Mouse (Mus musculus) layer of hippocampus, adult 11-12 months (tissue): ENCODE results near the gene Camkmt.

ENCODE experiments used
- DNase-seq: peaks from one replicate; pipeline ENCODE4 v3.0.0; 2022; ENCODE audit warnings: low spot score

The Camkmt gene

DNA sequence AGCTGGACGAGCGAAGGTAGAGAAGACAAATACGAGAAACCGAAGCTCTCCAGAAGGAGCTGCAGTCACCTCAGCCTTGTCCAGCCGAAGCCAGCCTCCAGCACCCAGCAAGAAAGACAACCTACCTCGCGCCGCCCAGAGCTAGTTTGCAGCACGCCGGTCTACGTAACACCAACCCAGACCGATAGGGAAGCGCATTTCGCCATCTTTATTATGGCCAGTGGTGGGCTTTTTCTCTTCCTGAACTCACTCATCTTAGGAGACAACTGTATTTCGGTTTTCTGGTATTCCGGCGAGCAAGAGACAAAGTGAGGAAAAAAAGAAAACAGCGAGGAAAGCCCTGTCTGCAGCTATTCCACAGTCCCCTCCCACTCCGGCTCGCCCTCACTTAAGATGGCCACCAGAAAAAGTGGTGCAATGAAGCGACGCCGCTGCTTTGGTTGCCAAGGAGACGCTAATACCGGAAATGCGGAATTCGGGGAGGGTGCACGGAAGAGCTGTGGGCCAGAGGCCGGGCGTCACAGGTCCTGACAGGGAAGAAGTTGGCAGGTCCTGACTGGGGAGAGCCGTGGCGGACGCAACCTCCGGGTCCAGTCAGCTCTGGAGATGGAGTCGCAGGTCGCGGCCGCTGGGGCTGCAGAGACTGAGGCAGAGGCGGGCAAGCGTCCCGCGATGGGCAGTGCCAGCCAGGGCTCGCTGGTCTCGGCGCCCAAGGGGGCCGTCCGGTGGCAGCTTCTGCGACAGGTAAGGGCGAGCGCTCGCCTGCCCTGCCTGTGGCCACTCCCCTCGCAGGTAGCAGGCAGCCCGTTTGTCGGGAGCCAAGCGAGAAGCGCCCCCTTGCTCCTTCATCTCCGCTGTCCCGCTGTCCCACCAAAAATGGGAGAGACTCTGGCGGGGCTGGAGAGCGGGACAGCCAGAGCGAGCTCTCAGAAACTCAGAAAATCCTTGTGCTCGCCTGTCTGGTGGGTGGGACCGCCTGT is at the start of gene Camkmt, which contains the start of gene Prepl:
Gene Camkmt (plus strand): TSS at position 433 of the 980 bp plus-strand sequence.
Gene Prepl (minus strand): TSS at position 122 of the 980 bp plus-strand sequence.
- DNase-seq, result peak; percentile 97

DNA sequence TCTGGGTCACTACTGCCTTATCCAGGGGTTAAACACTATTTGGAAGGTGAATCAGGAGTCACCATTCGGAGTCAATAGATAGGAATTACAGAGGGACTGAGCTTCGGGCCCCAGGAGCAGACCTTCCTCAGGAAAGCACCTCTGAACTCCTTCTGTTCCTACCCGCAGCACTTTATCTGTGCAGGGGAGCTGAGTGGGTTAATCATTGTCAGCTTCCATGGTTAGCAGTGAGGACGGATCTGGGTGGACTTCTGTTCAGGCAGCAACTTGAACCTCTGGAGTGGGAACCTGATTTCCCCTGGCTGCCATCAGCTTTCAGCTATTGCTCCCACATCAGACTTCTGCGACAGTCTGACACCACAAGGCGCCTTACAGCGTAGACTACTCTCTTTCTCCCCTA is 49.4 kb upstream of the Camkmt start:
- no peak for DNase-seq

DNA sequence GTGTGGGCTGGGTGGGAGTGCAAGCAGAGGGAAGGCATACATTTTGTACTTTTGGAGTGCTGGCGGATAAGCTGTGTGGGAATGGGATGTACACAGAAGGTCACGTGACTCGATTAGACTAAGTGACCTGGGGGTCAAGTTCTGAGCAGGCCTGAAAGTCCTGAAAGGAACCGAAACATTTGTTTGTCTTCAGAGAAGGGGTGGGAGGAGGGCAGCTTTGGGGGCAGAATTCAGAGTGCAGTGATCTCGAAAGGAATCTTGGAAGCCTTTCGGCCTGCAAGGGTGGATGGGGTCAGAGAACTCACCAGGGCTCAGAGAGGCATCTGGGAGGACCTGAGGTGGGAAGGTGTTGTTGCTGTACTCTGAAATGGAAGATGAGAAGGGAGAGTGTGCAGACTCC is 47.9 kb upstream of the Camkmt start:
- DNase-seq, result no peak

DNA sequence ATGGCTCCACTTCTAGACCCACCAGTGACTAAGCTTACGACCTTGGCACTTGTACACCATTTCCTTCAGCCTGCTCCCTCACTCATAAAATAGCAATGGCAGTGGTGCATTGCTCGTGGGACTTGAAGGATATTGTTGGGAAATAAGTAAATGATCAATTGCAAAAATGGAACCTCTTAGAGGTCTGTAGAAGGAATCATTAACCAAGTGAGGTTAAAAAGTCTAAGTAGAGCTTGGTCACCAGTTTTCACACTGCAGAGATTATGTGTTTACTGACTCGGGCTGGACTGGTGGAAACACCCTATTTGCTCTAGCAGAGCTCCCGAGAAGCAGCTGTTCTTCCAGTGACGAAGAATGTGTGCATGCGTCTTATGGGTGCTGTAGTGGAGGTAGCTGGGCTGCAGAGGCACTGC is 46.9 kb upstream of the Camkmt start:
- no peak for DNase-seq

DNA sequence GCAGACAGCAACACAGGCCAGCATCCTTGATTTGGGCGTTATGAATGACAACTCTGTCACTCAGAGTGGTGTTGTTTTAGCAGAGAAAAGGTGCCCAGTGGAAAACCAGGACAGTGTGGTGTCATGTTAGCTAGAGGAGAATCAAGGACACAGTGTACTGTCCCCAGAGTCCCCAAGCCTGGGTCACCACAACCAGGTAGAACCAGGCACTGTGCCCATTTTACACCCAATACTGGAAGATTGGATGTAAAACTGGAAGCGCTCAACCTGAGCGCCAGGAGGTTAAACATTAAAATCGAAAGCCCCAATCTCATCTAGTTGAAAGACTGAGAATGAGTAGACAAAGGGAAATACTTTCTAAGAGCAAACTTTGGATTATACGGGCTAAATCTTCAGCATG is 45.9 kb upstream of the Camkmt start:
- DNase-seq, result no peak

DNA sequence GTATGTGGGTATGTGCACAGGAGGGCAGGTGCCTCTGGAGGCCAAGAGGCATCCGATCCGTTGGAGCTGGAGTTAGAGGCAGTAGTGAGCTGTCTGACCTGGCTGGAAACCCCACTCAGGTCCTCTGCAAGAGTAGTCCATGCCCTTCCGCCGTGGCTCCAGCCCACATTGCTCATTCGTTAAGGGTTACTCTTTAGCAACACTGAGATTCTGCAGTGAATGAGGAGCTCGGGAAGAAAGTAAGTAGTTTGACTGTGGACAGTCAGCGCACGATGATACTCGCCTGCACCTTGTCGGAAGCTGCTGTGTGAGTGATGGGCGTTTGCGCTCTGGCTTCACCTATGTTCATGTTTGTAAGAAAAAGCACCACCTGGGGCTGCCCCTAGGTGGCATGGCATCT is 45.2 kb upstream of the Camkmt start:
- no peak for DNase-seq

DNA sequence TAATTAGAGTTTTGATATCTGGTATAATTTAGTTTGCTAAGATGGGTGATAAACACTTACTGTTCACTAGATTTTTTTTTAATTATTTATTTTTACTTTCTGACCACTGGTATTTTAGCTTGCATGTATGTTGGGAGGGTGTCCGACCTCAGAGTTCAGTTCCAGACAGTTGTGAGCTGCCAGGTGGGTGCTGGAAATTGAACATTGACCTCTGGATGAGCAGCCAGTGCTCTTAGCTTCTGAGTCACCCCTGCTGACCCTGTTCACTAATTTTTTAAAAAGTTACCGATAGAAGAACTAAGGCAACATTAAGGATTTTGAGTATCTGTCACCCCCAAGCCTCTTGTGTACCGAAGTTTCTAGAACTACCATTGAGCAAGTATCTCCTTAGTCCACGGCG is 42.0 kb upstream of the Camkmt start:
- DNase-seq, result no peak

DNA sequence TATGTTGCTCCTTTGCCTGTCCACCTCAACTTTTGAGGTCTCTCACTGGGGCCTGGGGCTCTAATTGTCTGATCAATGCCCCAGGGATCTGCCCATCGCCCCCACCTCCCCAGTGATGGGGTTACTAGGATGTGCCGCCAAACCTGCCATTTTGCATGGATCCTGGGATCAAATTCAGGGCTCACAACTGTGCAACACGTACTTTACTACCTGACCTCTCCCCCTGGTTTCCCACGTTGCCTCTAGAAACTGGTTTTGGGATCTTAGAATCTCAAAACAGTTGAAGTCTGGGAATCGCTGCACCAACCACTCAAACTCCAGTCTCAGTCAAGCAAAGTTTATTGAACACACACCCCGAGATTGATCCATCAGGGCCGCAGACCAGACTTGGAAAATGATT is 32.1 kb upstream of the Camkmt start:
- no peak for DNase-seq

DNA sequence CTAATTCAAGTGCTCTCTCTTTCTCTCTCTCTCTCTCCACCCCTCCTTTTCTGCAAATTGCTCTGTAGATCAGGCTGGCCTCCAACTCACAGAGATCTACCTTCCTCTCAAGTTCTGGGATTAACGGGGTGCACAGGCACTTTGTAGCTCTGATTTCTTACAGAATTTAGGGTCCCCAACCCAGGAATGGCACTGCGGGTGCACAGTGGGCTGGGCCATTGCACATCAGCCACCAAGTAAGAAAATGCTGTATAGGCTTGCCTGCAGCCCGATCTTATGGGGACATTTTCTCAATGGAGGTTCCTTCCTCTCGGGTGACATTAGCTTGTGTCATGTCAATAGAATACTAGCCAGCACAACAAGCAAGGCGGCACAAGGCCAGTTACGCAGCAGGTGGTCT is 31.2 kb upstream of the Camkmt start:
- no peak for DNase-seq

DNA sequence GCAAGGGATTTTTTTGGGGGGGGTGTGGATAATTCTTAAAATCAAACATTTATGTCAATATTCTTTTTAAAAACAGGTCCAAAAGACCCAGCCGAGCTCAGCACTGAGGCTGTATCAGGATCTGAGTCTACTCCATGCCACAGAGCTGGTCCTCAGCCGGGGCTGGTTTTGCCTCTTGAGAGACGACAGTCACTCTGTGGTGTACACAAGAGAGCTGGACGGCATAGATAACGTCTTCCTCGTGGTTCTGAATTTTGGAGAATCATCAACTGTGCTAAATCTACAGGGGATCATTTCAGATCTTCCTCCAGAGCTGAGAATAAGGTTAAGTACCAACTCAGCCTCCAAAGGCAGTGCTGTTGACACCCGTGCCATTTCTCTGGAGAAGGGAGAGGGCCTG is 26.8 kb upstream of the Camkmt start:
- DNase-seq, result no peak

DNA sequence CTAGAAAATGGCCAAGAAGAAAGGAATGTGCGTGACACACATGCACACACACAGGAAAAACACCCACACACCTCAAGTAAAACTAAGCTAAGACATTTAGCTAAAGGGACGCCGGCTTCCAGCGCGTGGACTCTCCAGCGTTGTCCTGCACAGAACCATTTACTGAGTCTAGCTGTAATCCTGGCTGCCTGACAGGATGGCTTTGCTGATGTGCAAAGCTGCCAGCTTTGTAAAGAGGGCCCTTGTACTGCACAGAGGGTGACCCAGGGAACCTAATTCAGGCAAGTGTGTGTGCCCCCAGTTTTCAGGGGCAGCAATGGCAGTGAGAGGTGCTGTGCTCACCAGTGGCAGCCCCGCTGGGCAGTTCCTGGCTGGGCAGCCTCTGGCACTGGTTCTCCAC is 23.0 kb upstream of the Camkmt start:
- DNase-seq, result peak; percentile 41

DNA sequence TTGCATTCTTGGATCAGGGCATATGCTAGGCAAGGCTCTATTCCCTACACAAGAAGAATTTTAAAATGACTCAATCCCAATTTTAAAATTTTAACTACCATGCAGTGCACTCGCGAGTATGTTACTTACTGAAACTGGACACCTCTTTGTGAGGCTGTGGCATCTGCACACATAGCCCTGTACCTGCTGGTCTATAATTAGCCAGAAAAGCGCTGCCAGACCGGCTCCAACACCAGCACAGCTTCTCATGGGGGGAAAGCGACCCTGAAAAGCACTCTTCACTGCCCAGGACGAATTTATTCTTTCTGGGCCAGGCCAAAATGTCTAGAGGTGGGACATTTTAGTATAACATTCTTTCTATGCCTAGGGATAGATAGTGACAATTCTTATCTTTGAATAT is 19.7 kb upstream of the Camkmt start:
- no peak for DNase-seq

DNA sequence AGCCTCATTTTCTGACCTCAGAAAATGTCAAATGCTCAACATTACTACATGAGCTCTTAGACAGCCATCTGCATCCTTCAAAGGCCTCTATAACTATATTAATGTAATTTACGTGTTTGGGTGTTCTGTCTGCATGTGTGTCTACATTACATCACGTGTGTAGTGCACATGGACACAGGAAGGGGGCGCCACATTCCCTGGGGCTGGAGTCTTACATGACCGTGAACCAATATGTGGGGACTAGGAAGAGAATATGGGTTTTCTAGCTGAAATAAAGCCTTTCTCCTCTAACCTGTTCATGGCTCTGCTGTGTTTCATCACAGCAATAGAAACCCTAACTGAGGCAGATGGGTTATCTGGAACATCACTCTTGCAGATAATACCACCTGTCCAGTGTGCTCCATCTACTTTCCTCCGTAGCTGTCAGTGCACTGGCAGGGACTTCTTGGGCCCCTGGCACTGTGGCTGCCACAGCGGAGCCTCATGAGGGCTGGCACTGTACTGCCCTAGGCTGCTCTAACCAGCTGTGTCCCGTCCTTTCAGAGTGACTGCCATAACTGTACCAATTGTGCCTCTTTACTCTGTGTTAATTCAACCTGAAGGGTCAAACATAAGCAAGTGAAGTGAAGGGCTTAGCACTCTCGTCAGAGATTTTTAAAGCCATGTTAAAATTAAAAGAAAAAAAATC is 19.1 kb upstream of the Camkmt start:
- DNase-seq, result no peak

DNA sequence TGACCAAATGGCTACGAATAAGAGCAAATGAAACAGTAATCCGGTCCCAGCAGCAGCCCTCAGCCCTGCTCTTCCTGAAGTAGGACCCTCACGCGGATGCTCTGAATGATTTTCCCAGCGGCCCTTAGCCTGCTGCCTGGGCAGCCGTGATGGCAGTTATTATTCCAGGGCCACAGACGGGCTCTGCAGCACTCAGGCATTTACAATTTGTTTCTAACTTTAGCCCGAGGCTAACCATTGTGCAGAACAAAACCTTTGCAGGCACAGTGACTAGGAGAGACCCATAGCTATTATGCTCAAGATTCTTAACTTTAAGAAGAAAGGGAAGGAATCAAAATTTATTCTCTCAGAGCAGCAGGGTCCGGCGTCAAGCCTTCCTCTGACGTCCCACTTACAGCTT is 18.0 kb upstream of the Camkmt start:
- DNase-seq, result no peak

DNA sequence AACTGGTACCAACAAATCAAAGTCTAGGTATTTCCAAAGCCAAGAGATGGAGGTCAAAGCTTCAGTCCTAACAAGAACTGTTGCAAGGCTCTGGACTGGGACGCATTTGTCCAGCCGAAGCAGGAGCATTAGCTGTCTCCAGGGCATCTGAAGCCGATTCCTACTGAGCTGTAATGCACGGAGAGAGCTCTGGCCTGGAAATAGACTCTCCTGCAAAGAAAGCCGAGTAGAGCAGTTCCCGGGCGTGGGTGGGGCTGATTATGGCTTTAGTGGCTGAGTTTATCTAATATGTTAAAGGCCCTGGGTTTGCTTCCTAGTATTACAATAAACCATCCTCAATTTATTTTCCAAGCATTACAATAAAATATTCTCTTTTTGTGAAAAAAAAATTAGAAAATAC is 17.1 kb upstream of the Camkmt start:
- no peak for DNase-seq

DNA sequence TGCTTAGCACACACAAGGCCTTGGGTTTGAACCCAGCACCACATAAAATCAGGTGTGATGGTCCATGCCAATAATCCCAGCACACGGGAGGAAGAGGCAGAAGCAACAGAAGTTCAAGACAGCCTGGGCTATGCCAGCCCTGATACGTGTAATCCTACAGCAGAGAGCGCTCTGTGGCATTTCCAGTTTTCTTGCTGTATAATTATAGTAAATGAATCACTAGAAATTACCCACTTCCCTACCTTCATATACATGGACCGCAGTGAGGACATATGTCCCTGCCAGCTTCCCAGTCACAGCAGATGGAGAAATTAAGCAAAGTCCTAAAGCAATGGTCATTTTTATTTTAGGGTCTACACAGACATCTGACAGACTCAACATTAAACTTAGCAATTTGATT is 16.3 kb upstream of the Camkmt start:
- no peak for DNase-seq

DNA sequence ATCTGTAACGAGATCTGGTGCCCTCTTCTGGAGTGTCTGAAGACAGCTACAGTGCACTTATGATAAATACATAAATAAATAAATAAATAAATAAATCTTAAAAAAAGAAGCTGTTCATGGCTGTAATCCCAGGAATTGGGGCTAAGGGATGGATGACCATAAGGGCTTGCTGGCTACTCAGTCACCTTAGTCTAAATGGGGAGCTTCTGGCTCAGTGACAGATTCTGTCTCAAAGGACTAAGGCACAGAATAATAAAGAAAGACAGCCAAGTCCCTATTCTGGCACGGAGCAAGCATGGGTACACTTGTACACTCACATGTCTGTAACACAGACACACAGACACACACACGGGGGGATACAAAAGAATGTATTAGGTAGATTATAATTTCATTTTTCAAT is 11.1 kb upstream of the Camkmt start:
- DNase-seq, result no peak

DNA sequence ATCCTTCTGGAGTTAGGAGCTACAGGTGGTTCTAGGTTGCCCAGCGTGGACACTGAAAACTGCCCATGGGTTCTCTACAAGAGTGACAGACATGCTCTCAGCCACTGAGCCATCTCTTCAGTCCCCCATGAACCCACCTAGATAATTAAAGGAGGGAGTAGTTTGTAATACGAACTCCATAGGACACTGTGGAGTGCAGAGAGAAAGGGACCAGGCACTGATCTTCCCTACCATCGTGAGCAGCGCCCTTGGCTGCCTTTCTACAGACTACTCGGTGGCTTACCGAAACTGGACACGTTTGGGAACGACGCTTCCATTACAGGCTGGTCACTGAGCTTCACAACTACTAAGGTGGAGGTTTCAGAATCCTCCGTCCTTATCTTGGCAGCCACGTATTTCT is 9.6 kb upstream of the Camkmt start:
- no peak for DNase-seq

DNA sequence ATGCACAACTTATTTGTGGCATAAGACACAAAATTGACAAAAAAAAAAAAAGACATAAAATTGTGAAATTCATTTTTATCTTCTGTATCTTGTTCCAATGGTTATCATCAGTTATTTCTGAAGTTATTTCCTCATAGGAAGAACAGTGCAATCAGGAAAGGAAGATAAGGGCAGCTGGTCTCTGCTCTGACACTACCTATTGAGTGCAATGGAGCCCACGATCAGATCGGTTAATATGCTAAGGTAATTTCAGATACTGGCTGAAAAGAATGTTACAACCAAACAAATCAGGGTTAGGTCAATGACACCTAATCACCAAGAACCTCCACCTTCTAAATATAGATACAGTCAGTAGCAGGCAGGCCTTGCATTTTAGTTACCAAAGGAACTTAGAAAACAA is 5.0 kb upstream of the Camkmt start:
- DNase-seq, result no peak

DNA sequence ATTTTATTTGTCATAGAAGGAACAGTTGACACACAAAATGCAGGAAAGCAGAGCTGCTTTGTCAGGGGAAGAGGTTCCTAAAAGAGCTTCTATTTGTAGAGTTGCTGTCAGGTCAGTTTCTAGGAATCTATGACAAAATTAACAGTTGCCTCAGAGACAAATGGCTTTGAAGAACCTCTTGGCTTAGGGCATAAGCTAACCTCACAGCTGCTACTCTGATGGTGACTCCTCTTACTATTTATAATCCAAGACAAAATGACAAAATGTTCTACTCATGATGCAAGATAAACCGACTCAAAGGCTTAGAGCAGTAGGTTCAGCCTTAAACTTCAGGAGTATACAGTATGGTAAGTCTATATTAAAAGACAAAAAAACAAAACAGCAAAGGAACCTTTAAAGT is 3.9 kb upstream of the Camkmt start:
- no peak for DNase-seq

DNA sequence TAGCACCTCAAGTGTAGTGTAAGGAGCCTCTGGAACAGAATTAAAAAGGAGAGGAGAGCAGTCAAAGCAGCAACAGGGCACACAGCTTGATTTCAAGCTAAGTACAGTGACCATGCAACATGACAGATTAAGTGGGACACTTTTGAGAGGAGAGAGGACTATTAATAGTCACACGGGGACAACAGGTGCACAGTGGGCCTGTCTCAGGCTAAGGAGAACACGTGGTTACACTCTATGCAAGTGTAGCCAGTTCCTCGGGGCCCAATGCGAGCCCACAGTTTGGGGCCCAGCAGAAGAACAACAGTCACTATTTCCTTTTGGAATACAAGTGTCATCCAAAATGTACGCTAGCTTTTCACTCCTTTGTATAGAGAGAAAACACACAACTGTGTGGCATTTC is 2.8 kb upstream of the Camkmt start:
- no peak for DNase-seq

DNA sequence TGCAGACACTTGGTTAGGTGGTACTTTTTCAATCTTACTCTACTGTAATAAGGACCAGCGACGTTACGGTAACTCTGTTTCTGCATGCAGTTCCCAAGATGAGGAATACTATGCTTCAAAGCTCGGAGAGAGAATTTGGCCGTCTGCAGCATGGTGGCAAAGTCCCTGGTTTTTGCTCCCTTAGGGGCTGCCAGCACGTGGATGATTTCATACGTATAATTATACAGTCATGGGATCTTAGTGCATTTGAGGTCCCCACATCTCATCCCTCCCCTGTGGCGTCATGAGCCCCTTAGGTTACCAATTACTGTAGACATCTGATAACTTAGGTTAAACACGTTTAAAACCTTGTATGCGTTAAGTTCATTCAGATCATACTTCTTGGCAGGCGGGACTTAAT is 2.0 kb upstream of the Camkmt start:
- no peak for DNase-seq

DNA sequence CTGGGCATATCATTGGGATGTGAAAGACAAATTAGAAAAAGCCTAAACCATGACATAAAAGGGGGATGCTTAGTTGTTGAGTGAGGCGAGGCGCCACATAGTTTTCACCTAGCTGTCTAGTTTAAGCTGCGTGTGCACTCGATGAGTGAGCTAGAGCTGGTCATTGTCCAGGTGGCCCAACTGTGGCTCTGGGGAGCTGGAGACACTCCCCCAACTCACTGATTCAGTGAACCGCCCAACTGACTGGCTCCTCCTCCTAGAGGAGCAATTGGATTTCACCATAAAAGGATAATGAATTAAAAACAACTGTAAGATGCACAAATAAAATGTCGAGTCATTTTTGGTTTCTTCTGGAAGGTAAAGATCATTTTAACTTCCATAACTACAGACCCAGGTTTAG is 1.3 kb upstream of the Camkmt start:
- no peak for DNase-seq
